Mouse (Mus musculus): ENCODE results near the gene Fam192a.

- no peak for TF ChIP-seq CTCF (IDR thresholded peaks at IDR 0.05; ENCODE audit: low read depth)
- no peak for TF ChIP-seq EP300 (IDR thresholded peaks at IDR 0.05; ENCODE audit: low read depth)
Observed at GRCm38 (mm10) chr8:94569419-94569818, 32.4 kb downstream of the Fam192a start.
